In the genomic region with DNA sequence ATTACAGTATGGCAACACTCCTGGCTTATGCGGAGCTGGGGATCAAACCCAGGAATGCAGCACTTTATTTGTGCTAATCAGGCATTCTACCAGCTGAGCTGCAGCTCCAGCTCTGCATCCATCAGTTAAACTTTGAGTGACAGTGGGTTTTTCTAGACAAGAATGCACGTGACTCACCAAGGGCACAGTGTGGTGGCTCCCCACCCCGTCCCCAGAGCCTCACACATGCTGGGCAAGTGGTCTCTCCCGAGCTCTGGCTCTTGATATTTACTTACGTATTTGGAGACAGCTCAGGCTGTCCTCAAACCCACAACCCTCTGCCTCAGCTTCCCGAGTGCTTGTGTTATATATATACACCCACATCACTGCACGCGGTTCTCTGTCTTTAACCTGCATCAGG, we compare ENCODE assay signal across 25 mouse cellular contexts.
A peak's percentile ranks its signal among the peaks of the same experiment; 100 is the strongest.
DNase-seq lines count a peak whose midpoint lies in the region; ATAC-seq and TF ChIP-seq lines count a peak whose summit lies in the region.
"Had no signal": no experiment of that assay in that cellular context is flagged by ENCODE, and none has a peak within 500 bp of the region (broad histone marks: within the 10 kb centered on the region; RNA-seq: fewer than 3 reads in every experiment).

No protein-coding gene starts in this region.

- no peaks in the 10 kb centered on the region for H3K9me3 ChIP-seq in heart, embryonic 15.5 days (replicated peaks)
- no peaks in the 10 kb centered on the region for H3K9me3 ChIP-seq in lung, postnatal 0 days (ENCODE audit: low read length)
- H3K9me3 ChIP-seq: forebrain, embryonic 13.5 days; G1E; hindbrain, embryonic 12.5 days; limb, embryonic 15.5 days; midbrain, embryonic 12.5 days had no signal

- H3K27me3 ChIP-seq in heart, embryonic 15.5 days = no peaks in the 10 kb centered on the region
- no peaks in the 10 kb centered on the region for H3K27me3 ChIP-seq in lung, postnatal 0 days (replicated peaks; ENCODE audit: insufficient read depth, low read length)
- no peaks in the 10 kb centered on the region for H3K27me3 ChIP-seq in myocyte (ENCODE audit: control insufficient read depth, insufficient read depth, insufficient read length)
- H3K27me3 ChIP-seq: CH12.LX; forebrain, embryonic 13.5 days; hindbrain, embryonic 12.5 days; limb, embryonic 15.5 days; midbrain, embryonic 12.5 days had no signal

- no peak overlapping the region for H3K4me3 ChIP-seq in heart, embryonic 15.5 days
- H3K4me3 ChIP-seq in lung, postnatal 0 days (ENCODE audit: low read depth, low read length) = no peak overlapping the region
- H3K4me3 ChIP-seq in myocyte = no peak overlapping the region
- H3K4me3 ChIP-seq: erythroblast, embryonic 14.5 days; forebrain, embryonic 13.5 days; hindbrain, embryonic 12.5 days; limb, embryonic 15.5 days; midbrain, embryonic 12.5 days had no signal

- no peak overlapping the region for H3K9ac ChIP-seq in heart, embryonic 15.5 days
- H3K9ac ChIP-seq in lung, postnatal 0 days (replicated peaks; ENCODE audit: low read depth) = no peak overlapping the region
- H3K9ac ChIP-seq: forebrain, embryonic 13.5 days; hindbrain, embryonic 12.5 days; limb, embryonic 15.5 days; liver, embryonic 14.5 days; midbrain, embryonic 12.5 days had no signal

- H3K36me3 ChIP-seq in heart, embryonic 15.5 days = no peaks in the 10 kb centered on the region
- H3K36me3 ChIP-seq in lung, postnatal 0 days (ENCODE audit: insufficient read depth, low read length) = no peaks in the 10 kb centered on the region
- no peaks in the 10 kb centered on the region for H3K36me3 ChIP-seq in myocyte (ENCODE audit: control insufficient read depth, insufficient read depth)
- H3K36me3 ChIP-seq: G1E; hindbrain, embryonic 12.5 days; limb, embryonic 15.5 days; midbrain, embryonic 12.5 days had no signal

- DNase-seq in adrenal gland, adult 2 months = peak; percentile 35
- no peak for DNase-seq in adrenal gland, postnatal 25 days
- no peak for DNase-seq in heart, adult 9 months (ENCODE audit: low spot score in 2 of 2)
- no peak for DNase-seq in lung, postnatal 0 days (ENCODE audit: low spot score)
- DNase-seq in lung, postnatal 10 days = no peak
- no peak for DNase-seq in urinary bladder, adult 2 months (ENCODE audit: low spot score)
- DNase-seq: adrenal gland, postnatal 14 days; cerebellum, adult 11 months; cerebellum, adult 9-11 months; gastrocnemius, postnatal 10 days; kidney, adult 11 months; left cerebral cortex, postnatal 4 days; spleen, adult 18-20 months; thymus, postnatal 14 days had no signal

- TF ChIP-seq EP300 in lung, postnatal 0 days (IDR thresholded peaks at IDR 0.05) = peak; percentile 22; the same call in 1 of the 2 replicates

- no peak overlapping the region for H3K4me2 ChIP-seq in heart, embryonic 15.5 days
- no peak overlapping the region for H3K4me2 ChIP-seq in lung, postnatal 0 days (replicated peaks; ENCODE audit: low read depth, low read length)
- H3K4me2 ChIP-seq in myocyte (ENCODE audit: low read depth) = peak overlapping the region; percentile 83
- H3K4me2 ChIP-seq: forebrain, embryonic 13.5 days; hindbrain, embryonic 12.5 days; limb, embryonic 15.5 days; midbrain, embryonic 12.5 days had no signal

- no peak for TF ChIP-seq POLR2A in myocyte (IDR thresholded peaks at IDR 0.05; ENCODE audit: insufficient read length, low read depth)

- peak overlapping the region; percentile 67 for H3K27ac ChIP-seq in heart, embryonic 15.5 days
- H3K27ac ChIP-seq in lung, postnatal 0 days (ENCODE audit: low read length) = peak overlapping the region; percentile 84
- H3K27ac ChIP-seq: forebrain, embryonic 13.5 days; hindbrain, embryonic 12.5 days; limb, embryonic 15.5 days; liver, embryonic 14.5 days; midbrain, embryonic 12.5 days had no signal

- no peak overlapping the region for H3ac ChIP-seq in myocyte (ENCODE audit: control insufficient read depth, insufficient read length)

- ATAC-seq in heart, embryonic 15.5 days (replicated peaks; ENCODE audit: insufficient number of reproducible peaks, insufficient read depth, low FRiP score, low read depth) = no peak
- ATAC-seq in lung, postnatal 0 days = peak; percentile 0; the same call in 1 of the 2 replicates
- ATAC-seq: activated CD4-positive, CD25-positive, alpha-beta regulatory T cell, adult 4 months; forebrain, embryonic 13.5 days had no signal

- H3K79me2 ChIP-seq in myocyte (ENCODE audit: control insufficient read depth, insufficient read depth) = no peaks in the 10 kb centered on the region

- peaks cover 19% of the 10 kb centered on the region for H3K4me1 ChIP-seq in heart, embryonic 15.5 days (replicated peaks)
- H3K4me1 ChIP-seq in lung, postnatal 0 days (ENCODE audit: insufficient read depth, low read depth, low read length) = peaks cover 4% of the 10 kb centered on the region; the same call in 1 of the 2 replicates
- H3K4me1 ChIP-seq: hindbrain, embryonic 12.5 days; midbrain, embryonic 12.5 days had no signal

- no peak for TF ChIP-seq CTCF in lung, postnatal 0 days (IDR thresholded peaks at IDR 0.05)

- 58% methylated on average over 8 of the region's 8 CpGs for WGBS in heart, embryonic 15.5 days
- WGBS in lung, postnatal 0 days = 51% methylated on average over 8 of the region's 8 CpGs

TF ChIP-seq in myocyte, 11 proteins besides CTCF, POLR2A, EP300 and RAD21:
- TF ChIP-seq SRF (IDR thresholded peaks at IDR 0.05; ENCODE audit: control insufficient read depth, insufficient read length, low read depth) = no peak
- TF ChIP-seq POLR2AphosphoS2 (IDR thresholded peaks at IDR 0.05; ENCODE audit: insufficient read length, low read depth) = no peak
- TF ChIP-seq TCF12 (IDR thresholded peaks at IDR 0.05; ENCODE audit: insufficient read depth, poor library complexity, severe bottlenecking) = no peak
- TF ChIP-seq USF1 (IDR thresholded peaks at IDR 0.05; ENCODE audit: low read depth) = no peak
- peak in 1 of 3 experiments; percentile 29 for TF ChIP-seq MYOG (IDR thresholded peaks at IDR 0.05; ENCODE audit: control insufficient read depth in 1 of 3, insufficient read depth in 1 of 3, insufficient read length in 2 of 3, low read depth in 2 of 3)
- TF ChIP-seq MYOD1 (IDR thresholded peaks at IDR 0.05; ENCODE audit: control insufficient read depth in 1 of 3, insufficient read length in 2 of 3, low read depth in 2 of 3) = peak in 1 of 3 experiments; percentile 3
- TF ChIP-seq MAX (IDR thresholded peaks at IDR 0.05; ENCODE audit: low read depth) = no peak
- no peak for TF ChIP-seq CEBPB (IDR thresholded peaks at IDR 0.05; ENCODE audit: insufficient read depth, poor library complexity, severe bottlenecking)
